ENCODE assay signal across 23 mouse cellular contexts in genomic region chr13:101305695-101306413, GRCm38 (mm10).
DNase-seq lines count a peak whose midpoint lies in the region; ATAC-seq and TF ChIP-seq lines count a peak whose summit lies in the region.
"Had no signal": no experiment of that assay in that cellular context is flagged by ENCODE, and none has a peak within 500 bp of the region (broad histone marks: within the 10 kb centered on the region; RNA-seq: fewer than 3 reads in every experiment).

No protein-coding gene starts in this region.

- 64% methylated on average over 11 of the region's 11 CpGs for WGBS in hindbrain, embryonic 11.5 days
- WGBS in hindbrain, embryonic 10.5 days = 68% methylated on average over 11 of the region's 11 CpGs
- WGBS in hindbrain, embryonic 12.5 days = 59% methylated on average over 11 of the region's 11 CpGs
- 53% methylated on average over 11 of the region's 11 CpGs for WGBS in hindbrain, embryonic 15.5 days
- 61% methylated on average over 11 of the region's 11 CpGs for WGBS in stomach, postnatal 0 days

- H3K4me1 ChIP-seq in hindbrain, embryonic 11.5 days (replicated peaks; ENCODE audit: control insufficient read depth, insufficient read depth, low read length) = no peaks in the 10 kb centered on the region
- H3K4me1 ChIP-seq in hindbrain, embryonic 10.5 days (replicated peaks) = no peaks in the 10 kb centered on the region; the same call in 1 of the 2 replicates
- H3K4me1 ChIP-seq in hindbrain, embryonic 12.5 days = peaks cover 2% of the 10 kb centered on the region; the same call in 1 of the 2 replicates
- H3K4me1 ChIP-seq in hindbrain, embryonic 15.5 days (replicated peaks) = no peaks in the 10 kb centered on the region
- H3K4me1 ChIP-seq in stomach, postnatal 0 days (replicated peaks; ENCODE audit: control insufficient read depth, insufficient read depth) = no peaks in the 10 kb centered on the region
- H3K4me1 ChIP-seq: heart, embryonic 12.5 days; liver, embryonic 12.5 days; megakaryocyte, embryonic 14.5 days; midbrain, embryonic 13.5 days; neural tube, embryonic 12.5 days had no signal

- no peak overlapping the region for H3K4me3 ChIP-seq in hindbrain, embryonic 11.5 days (ENCODE audit: low read depth, low read length)
- H3K4me3 ChIP-seq in hindbrain, embryonic 10.5 days = no peak overlapping the region
- H3K4me3 ChIP-seq in hindbrain, embryonic 12.5 days = no peak overlapping the region
- H3K4me3 ChIP-seq in hindbrain, embryonic 15.5 days = no peak overlapping the region
- no peak overlapping the region for H3K4me3 ChIP-seq in stomach, postnatal 0 days (ENCODE audit: low read depth, low read length)
- H3K4me3 ChIP-seq: heart, embryonic 12.5 days; kidney, embryonic 15.5 days; limb, embryonic 13.5 days; liver, embryonic 12.5 days; megakaryocyte, embryonic 14.5 days; midbrain, embryonic 13.5 days; neural tube, embryonic 12.5 days had no signal

- 0 out of 2 replicates have a peak, but pooled peaks have one; percentile 25 for ATAC-seq in hindbrain, embryonic 11.5 days (ENCODE audit: low FRiP score)
- peak; percentile 68 for ATAC-seq in hindbrain, embryonic 12.5 days (ENCODE audit: low FRiP score)
- ATAC-seq in hindbrain, embryonic 15.5 days (ENCODE audit: low FRiP score, low read depth) = peak; percentile 61; the same call in 1 of the 2 replicates
- ATAC-seq in stomach, postnatal 0 days (ENCODE audit: low FRiP score, low TSS enrichment) = no peak
- ATAC-seq: intestine, postnatal 0 days; liver, embryonic 12.5 days; midbrain, embryonic 13.5 days had no signal

- TF ChIP-seq EP300 in stomach, postnatal 0 days (optimal IDR thresholded peaks at IDR 0.05) = no peak

- no peak overlapping the region for H3K9ac ChIP-seq in hindbrain, embryonic 11.5 days (ENCODE audit: low read depth, low read length)
- H3K9ac ChIP-seq in hindbrain, embryonic 12.5 days = no peak overlapping the region
- no peak overlapping the region for H3K9ac ChIP-seq in hindbrain, embryonic 15.5 days
- no peak overlapping the region for H3K9ac ChIP-seq in stomach, postnatal 0 days (ENCODE audit: low read length)
- H3K9ac ChIP-seq: heart, embryonic 12.5 days; kidney, embryonic 15.5 days; limb, embryonic 13.5 days; liver, embryonic 12.5 days; midbrain, embryonic 13.5 days; neural tube, embryonic 12.5 days had no signal

- H3K4me2 ChIP-seq in hindbrain, embryonic 11.5 days (replicated peaks; ENCODE audit: low read depth, low read length) = no peak overlapping the region
- no peak overlapping the region for H3K4me2 ChIP-seq in hindbrain, embryonic 12.5 days (replicated peaks)
- H3K4me2 ChIP-seq in hindbrain, embryonic 15.5 days = no peak overlapping the region
- H3K4me2 ChIP-seq in stomach, postnatal 0 days (replicated peaks; ENCODE audit: low read depth) = no peak overlapping the region
- H3K4me2 ChIP-seq: heart, embryonic 12.5 days; kidney, embryonic 15.5 days; limb, embryonic 13.5 days; liver, embryonic 12.5 days; midbrain, embryonic 13.5 days; neural tube, embryonic 12.5 days had no signal

- no peaks in the 10 kb centered on the region for H3K27me3 ChIP-seq in hindbrain, embryonic 11.5 days (ENCODE audit: control insufficient read depth, insufficient read depth, low read length)
- H3K27me3 ChIP-seq in hindbrain, embryonic 10.5 days (ENCODE audit: insufficient read depth, poor library complexity, severe bottlenecking) = no peaks in the 10 kb centered on the region
- H3K27me3 ChIP-seq in hindbrain, embryonic 12.5 days = no peaks in the 10 kb centered on the region
- H3K27me3 ChIP-seq in hindbrain, embryonic 15.5 days = no peaks in the 10 kb centered on the region
- no peaks in the 10 kb centered on the region for H3K27me3 ChIP-seq in stomach, postnatal 0 days (ENCODE audit: control insufficient read depth, insufficient read depth, low read length)
- H3K27me3 ChIP-seq: heart, embryonic 12.5 days; kidney, embryonic 15.5 days; limb, embryonic 13.5 days; liver, embryonic 12.5 days; midbrain, embryonic 13.5 days; neural tube, embryonic 12.5 days had no signal

- DNase-seq in hindbrain, embryonic 11.5 days (ENCODE audit: low spot score) = peak; percentile 6
- DNase-seq in hindbrain, embryonic 10.5 days (ENCODE audit: low spot score) = no peak
- DNase-seq in stomach, postnatal 0 days (ENCODE audit: low spot score) = no peak
- DNase-seq in right cerebral cortex, postnatal 25 days = no peak
- no peak for DNase-seq in ovary, adult 18-20 months (ENCODE audit: low spot score)
- DNase-seq: adrenal gland, postnatal 14 days; cerebellum, adult 9-11 months; gastrocnemius, postnatal 10 days; layer of hippocampus, adult 9-11 months; lung, adult 2 months; lung, postnatal 14 days; right cerebral cortex, adult 18-20 months; thymus, postnatal 14 days had no signal

- no peak for TF ChIP-seq CTCF in stomach, postnatal 0 days (IDR thresholded peaks at IDR 0.05; ENCODE audit: low read depth)

- no peaks in the 10 kb centered on the region for H3K36me3 ChIP-seq in hindbrain, embryonic 11.5 days (ENCODE audit: control insufficient read depth, insufficient read depth, low read length)
- H3K36me3 ChIP-seq in hindbrain, embryonic 10.5 days = no peaks in the 10 kb centered on the region
- H3K36me3 ChIP-seq in hindbrain, embryonic 12.5 days = no peaks in the 10 kb centered on the region
- H3K36me3 ChIP-seq in hindbrain, embryonic 15.5 days = no peaks in the 10 kb centered on the region
- no peaks in the 10 kb centered on the region for H3K36me3 ChIP-seq in stomach, postnatal 0 days (ENCODE audit: control insufficient read depth, insufficient read depth, low read length)
- H3K36me3 ChIP-seq: heart, embryonic 12.5 days; kidney, embryonic 15.5 days; limb, embryonic 13.5 days; liver, embryonic 12.5 days; midbrain, embryonic 13.5 days; neural tube, embryonic 12.5 days had no signal

- no peaks in the 10 kb centered on the region for H3K9me3 ChIP-seq in hindbrain, embryonic 11.5 days (ENCODE audit: control insufficient read depth, low read length)
- no peaks in the 10 kb centered on the region for H3K9me3 ChIP-seq in hindbrain, embryonic 10.5 days
- no peaks in the 10 kb centered on the region for H3K9me3 ChIP-seq in hindbrain, embryonic 12.5 days (replicated peaks)
- H3K9me3 ChIP-seq in hindbrain, embryonic 15.5 days = no peaks in the 10 kb centered on the region
- no peaks in the 10 kb centered on the region for H3K9me3 ChIP-seq in stomach, postnatal 0 days (ENCODE audit: control insufficient read depth, low read length)
- H3K9me3 ChIP-seq: heart, embryonic 12.5 days; kidney, embryonic 15.5 days; limb, embryonic 13.5 days; liver, embryonic 12.5 days; megakaryocyte, embryonic 14.5 days; midbrain, embryonic 13.5 days; neural tube, embryonic 12.5 days had no signal

- H3K27ac ChIP-seq in hindbrain, embryonic 11.5 days (ENCODE audit: low read depth, low read length) = no peak overlapping the region
- H3K27ac ChIP-seq in hindbrain, embryonic 10.5 days = no peak overlapping the region
- no peak overlapping the region for H3K27ac ChIP-seq in hindbrain, embryonic 12.5 days
- peak overlapping the region; percentile 22; the same call in 1 of the 2 replicates for H3K27ac ChIP-seq in hindbrain, embryonic 15.5 days (replicated peaks)
- peak overlapping the region; percentile 56; the same call in 1 of the 2 replicates for H3K27ac ChIP-seq in stomach, postnatal 0 days (replicated peaks)
- H3K27ac ChIP-seq: kidney, embryonic 15.5 days; limb, embryonic 13.5 days; liver, embryonic 12.5 days; midbrain, embryonic 13.5 days; neural tube, embryonic 12.5 days had no signal

Comparison
In these comparisons a context has a peak if more than half of its experiments do, and no peak if none do; other contexts are left out.
1. H3K27ac ChIP-seq: peak in hindbrain, embryonic 15.5 days (single experiment) and stomach, postnatal 0 days (single experiment); none in hindbrain, embryonic 11.5 days (single experiment), hindbrain, embryonic 10.5 days (single experiment) and hindbrain, embryonic 12.5 days (single experiment).